Mouse (Mus musculus) Muller cell, postnatal 12 days (primary cell): ENCODE data around the gene Mfsd5.
A peak's percentile ranks its signal among the peaks of the same experiment; 100 is the strongest.

ENCODE experiments used
- DNase-seq: peaks from one replicate; pipeline ENCODE4 v3.0.0-alpha.2; 2015; ENCODE audit errors: inconsistent ontology term

Mfsd5 gene

GRCm38 (mm10) chr15:102279092-102279782 lies at the start of gene Mfsd5:
Gene Mfsd5, plus strand, starts transcription at chr15:102279454.
- DNase-seq: peak; percentile 97

- no peak for DNase-seq
Observed at GRCm38 (mm10) chr15:102230408-102231321, 48.6 kb upstream of the Mfsd5 start.

GRCm38 (mm10) chr15:102231748-102232147 lies 47.5 kb upstream of the Mfsd5 start, which contains the start of gene Itgb7:
Gene Itgb7, minus strand, starts transcription at chr15:102231944.
- no peak for DNase-seq

- no peak for DNase-seq
Observed at GRCm38 (mm10) chr15:102232764-102233163, 46.5 kb upstream of the Mfsd5 start.

GRCm38 (mm10) chr15:102233896-102234295 lies 45.4 kb upstream of the Mfsd5 start:
- peak; percentile 28 for DNase-seq

GRCm38 (mm10) chr15:102235371-102236027 lies 43.8 kb upstream of the Mfsd5 start:
- peak; percentile 34 for DNase-seq

- no peak for DNase-seq
Observed at GRCm38 (mm10) chr15:102238543-102239259, 40.6 kb upstream of the Mfsd5 start.

GRCm38 (mm10) chr15:102239260-102239590 lies 40.0 kb upstream of the Mfsd5 start:
- peak; percentile 85 for DNase-seq

- no peak for DNase-seq
Observed at GRCm38 (mm10) chr15:102239851-102240250, 39.4 kb upstream of the Mfsd5 start.

- DNase-seq: no peak
Observed at GRCm38 (mm10) chr15:102240607-102241006, 38.6 kb upstream of the Mfsd5 start.

GRCm38 (mm10) chr15:102242404-102243228 lies 36.6 kb upstream of the Mfsd5 start:
- no peak for DNase-seq

- peak; percentile 73 for DNase-seq
Observed at GRCm38 (mm10) chr15:102243229-102244190, 35.7 kb upstream of the Mfsd5 start.

- no peak for DNase-seq
Observed at GRCm38 (mm10) chr15:102244306-102245191, 34.7 kb upstream of the Mfsd5 start.

- DNase-seq: peak; percentile 26
Observed at GRCm38 (mm10) chr15:102245461-102245881, 33.8 kb upstream of the Mfsd5 start.

- peak; percentile 85 for DNase-seq
Observed at GRCm38 (mm10) chr15:102245891-102246741, 33.1 kb upstream of the Mfsd5 start.

GRCm38 (mm10) chr15:102246866-102247251 lies 32.4 kb upstream of the Mfsd5 start:
- peak; percentile 98 for DNase-seq
